Comparison of ENCODE assay signal across 13 mouse cellular contexts in genomic region chr13:34700630-34701029, GRCm38 (mm10). TPM values are rescaled to one million over a fixed set of nuclear protein-coding genes. Genes with fewer than 3 reads are reported as not detected.
"Had no signal": no experiment of that assay in that cellular context is flagged by ENCODE, and none has a peak within 500 bp of the region (broad histone marks: within the 10 kb centered on the region; RNA-seq: fewer than 3 reads in every experiment).

No protein-coding gene starts in this region.

- ATAC-seq: liver, postnatal 0 days; lung, postnatal 0 days; midbrain, embryonic 13.5 days; midbrain, embryonic 15.5 days had no signal

- DNase-seq: liver, postnatal 0 days; lung, adult 2 months; lung, postnatal 14 days; right cerebral cortex, postnatal 14 days; thymus, adult 18-20 months; thymus, postnatal 14 days; thymus, postnatal 36 days had no signal

RNA-seq across cellular contexts. Expression of gene Fam50b, which starts 34.0 kb away (rescaled TPM):
- total RNA-seq: megakaryocyte, adult 5-6 weeks; monocyte, adult 5-6 weeks; neutrophil, adult 5-6 weeks had no signal

RNA-seq across cellular contexts. Expression of gene Pxdc1, which starts 47.3 kb away (rescaled TPM):
- total RNA-seq: megakaryocyte, adult 5-6 weeks had no signal
